Mouse (Mus musculus) hindbrain, embryonic 11.5 days (tissue): ENCODE data around the gene Dnajb8. TPM values are rescaled to one million over a fixed set of nuclear protein-coding genes. Genes with fewer than 3 reads are reported as not detected.

Experiments
- polyA plus RNA-seq: library from polyadenylated mRNA; unstranded; fragments of >200 nt; fragmentation: Nextera tagmentation; extraction: Ambion mirVana; gene quantifications from 2 replicates; pipeline ENCODE4 v1.2.1, GENCODE M21; 2014

Gene Dnajb8
- polyA plus RNA-seq, 1 experiment from 2014 or later, result not detected

Other genes starting within 250 kb of the Dnajb8 start
- 41.3 and 74.2 TPM in 2 replicates for gene H1fx, start 240.6 kb upstream of the Dnajb8 start, polyA plus RNA-seq
- gene Rab7, start 177.0 kb upstream of the Dnajb8 start, polyA plus RNA-seq, result 273 and 288 TPM in 2 replicates
- 272 and 290 TPM in 2 replicates for gene Rpn1, start 137.8 kb upstream of the Dnajb8 start, polyA plus RNA-seq
- gene Gata2, start 28.4 kb upstream of the Dnajb8 start, polyA plus RNA-seq, result 18.2 and 26.3 TPM in 2 replicates
- gene Eefsec, start 224.3 kb downstream of the Dnajb8 start, polyA plus RNA-seq, result 34.9 and 41.9 TPM in 2 replicates
- gene Ruvbl1, start 243.1 kb downstream of the Dnajb8 start, polyA plus RNA-seq, result 149 and 163 TPM in 2 replicates